Mouse (Mus musculus) fibroblast of lung, adult 2 months (primary cell): ENCODE results near the gene Svs2.
"Not testable (repeated sequence)": the region's sequence is repeated elsewhere in the genome, so short reads cannot be mapped to it uniquely, and the experiment has no call there.

Experiments used
- DNase-seq: peaks from one replicate; pipeline ENCODE4 v3.0.0-alpha.2; 2011; ENCODE audit warnings: low read depth

Svs2 gene

DNA sequence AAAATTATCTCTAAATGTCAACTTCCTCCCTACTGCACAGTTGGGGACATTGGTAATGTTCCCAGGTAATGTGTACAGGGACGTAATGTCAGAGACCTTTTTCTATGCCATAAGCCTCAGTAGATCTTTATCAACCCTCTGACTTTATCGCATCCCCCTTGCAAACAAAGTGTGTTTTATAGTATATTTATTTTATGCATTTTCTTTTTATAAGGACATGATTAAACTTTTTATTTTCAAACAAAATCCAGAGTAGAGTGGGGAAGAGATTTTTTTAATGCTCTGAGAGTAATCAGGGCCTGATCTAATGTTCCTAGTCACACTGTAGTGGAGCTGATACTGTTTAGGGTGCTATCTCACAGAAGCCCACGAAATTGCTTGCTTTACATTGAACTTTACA, at the start of gene Svs2:
TSS of gene Svs2 (minus strand) at position 101 of the 400 bp plus-strand sequence.
- DNase-seq, result no peak

GRCm38 (mm10) chr2:164278359-164278758, 40.1 kb upstream of the Svs2 start, which contains the start of gene Svs4:
TSS of gene Svs4 (minus strand) at chr2:164278459.
- DNase-seq, result no peak

GRCm38 (mm10) chr2:164256540-164256939, 18.3 kb upstream of the Svs2 start, which contains the start of gene Svs3b:
TSS of gene Svs3b (minus strand) at chr2:164256640.
- DNase-seq, result not testable (repeated sequence)

- DNase-seq, result no peak
Measured at GRCm38 (mm10) chr2:164232671-164233070, 5.6 kb downstream of the Svs2 start.

DNA sequence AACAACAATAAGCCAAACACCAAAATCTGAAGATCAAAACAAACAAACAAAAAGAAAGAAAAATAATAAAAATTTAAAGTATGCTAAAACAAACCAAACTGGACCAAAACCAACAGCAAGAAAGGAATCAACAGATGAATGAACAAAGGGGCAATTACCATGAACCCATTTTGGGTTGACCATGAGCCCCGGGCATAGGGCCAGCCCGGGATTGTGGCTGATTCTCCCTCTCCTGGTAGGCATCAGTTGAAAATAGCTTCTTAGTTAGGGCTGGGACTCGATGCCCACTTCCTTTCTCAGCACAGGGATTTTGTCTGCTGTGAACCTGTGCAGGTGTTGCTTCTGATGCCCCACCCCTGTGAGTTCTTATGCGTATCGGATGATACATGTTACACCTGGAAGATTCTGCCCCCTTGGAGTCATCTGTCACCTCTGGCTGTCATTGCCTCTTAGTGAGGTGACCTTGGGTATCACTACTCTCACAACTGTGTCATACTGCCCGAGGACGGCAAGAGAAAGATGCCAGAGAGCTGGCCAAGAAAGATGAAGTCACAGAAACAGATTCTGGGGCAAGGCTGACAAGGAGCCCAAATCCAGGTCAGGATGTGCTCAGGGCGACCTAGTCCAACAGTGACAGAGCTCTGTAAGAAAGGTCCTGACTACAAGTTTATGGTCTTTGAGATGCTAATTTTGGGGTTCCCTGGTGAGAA, 9.8 kb downstream of the Svs2 start:
- DNase-seq, result peak; percentile 39

DNA sequence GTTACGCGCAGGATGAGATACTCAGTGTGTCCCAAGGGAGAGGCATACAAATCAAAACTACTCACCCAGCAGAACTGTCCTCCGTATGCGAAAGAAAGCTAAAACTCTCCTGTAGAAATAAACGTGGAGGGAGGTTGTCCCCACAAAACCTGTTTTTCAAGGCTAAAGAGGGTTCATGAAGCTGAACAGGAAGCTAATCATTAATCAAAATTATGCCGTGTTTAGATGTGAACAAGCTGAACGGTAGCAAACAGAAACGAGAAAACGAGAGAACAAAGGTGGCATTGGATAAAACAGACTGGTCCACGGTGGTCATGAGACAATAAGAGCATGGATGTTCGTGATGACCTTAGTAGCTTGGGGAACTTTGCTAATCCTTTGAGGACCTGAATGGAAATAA, 16.7 kb downstream of the Svs2 start, which contains the start of gene Wfdc15b:
TSS of gene Wfdc15b (minus strand) at position 139 of the 400 bp plus-strand sequence.
- DNase-seq, result no peak

DNA sequence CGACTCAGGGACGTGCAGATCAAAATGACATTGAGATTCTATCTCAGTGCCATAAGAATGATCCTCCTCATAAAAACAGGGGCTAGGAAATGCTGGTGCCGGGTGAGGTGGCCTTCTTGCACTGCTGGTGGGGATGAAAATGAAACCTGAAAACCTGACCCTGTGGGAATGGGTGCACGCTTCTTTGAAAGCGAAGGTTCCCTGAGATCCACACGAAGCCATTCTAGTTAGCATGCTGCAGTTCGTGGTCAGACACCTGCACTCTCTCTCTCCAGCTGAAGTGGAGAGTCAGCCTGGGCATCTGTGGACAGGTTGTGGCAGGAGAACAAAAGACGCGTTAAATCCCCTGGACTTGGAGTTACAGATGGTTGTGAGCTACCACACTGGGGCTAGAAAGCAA, 19.0 kb downstream of the Svs2 start:
- DNase-seq, result no peak

GRCm38 (mm10) chr2:164212711-164213110, 25.6 kb downstream of the Svs2 start:
- no peak for DNase-seq

DNA sequence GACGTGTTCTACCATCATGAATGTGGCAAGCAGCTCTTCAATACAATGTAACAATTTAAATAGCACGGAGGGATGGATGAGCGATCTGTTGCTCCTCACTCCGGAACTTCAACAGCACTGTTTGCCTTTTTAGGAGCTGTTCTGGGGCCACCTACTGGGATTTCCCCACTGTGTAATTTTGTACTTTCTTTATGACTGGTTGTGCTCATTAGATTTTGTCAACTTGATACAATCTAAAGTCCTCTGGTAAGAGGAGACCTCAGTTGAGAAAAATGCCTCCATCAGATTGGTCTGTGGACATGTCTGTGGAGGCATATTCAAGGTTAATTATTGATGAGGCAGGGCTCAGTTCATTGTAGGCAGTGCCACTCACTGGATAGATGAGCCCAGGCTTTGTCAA, 27.4 kb downstream of the Svs2 start:
- no peak for DNase-seq

- peak; percentile 43 for DNase-seq
Measured at GRCm38 (mm10) chr2:164206676-164207075, 31.6 kb downstream of the Svs2 start.

DNA sequence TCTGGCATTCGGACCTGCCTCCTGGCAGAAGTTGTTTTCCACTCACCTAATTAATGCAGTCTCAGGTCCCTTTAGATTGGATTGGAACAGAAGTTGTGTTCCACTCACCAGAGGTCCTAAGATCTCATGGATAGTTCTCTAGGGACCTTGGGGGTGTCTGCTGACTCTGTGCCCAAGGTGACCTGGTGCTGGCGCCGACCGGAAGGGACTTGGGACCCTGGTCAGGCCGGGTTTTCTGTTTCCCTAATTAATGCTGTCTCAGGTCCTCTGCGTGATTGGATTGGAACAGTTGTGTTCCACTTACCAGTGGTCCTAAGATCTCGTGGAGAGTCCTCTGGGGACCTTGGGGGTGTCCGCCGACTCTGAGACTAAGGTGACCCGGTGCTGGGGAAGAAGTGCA, 32.3 kb downstream of the Svs2 start:
- DNase-seq, result not testable (repeated sequence)

- DNase-seq, result no peak
Measured at GRCm38 (mm10) chr2:164199626-164200327, 38.5 kb downstream of the Svs2 start, which contains the start of gene Wfdc15a. TSS of gene Wfdc15a (minus strand) at chr2:164200130.

GRCm38 (mm10) chr2:164196700-164196990, 41.6 kb downstream of the Svs2 start:
- DNase-seq, result no peak

- DNase-seq, result no peak
Measured at GRCm38 (mm10) chr2:164195971-164196699, 42.1 kb downstream of the Svs2 start.

DNA sequence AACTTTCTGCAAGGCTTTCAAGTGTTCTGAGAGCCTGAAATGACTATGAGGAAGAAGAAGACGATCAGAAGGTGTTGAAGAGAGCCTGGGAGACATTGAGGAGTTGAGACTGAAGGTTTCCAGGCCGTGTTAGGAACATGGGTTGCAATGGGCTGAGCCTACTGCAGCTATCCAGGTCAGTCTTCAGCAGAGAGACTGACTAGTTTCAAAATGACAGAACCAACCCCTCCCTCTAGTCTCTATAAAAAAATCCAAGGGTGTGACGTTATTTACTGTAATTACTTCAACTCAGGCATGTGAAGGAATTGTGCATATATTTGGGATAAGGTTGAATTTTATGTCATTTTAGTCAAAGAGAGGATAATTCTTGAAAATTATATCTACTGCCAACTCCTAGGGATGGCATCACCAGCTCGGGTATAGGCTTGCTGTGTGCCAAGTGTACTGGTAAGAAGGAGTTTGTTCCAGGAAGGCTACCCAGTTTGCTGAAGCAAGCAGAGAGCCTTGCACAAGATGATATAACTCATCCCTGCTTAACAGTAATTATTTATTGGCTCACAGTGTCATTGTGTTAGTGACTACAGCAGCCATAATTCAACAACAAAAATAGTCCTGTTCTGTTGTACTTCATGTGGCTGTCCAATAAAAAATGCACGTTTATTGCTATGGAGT, 43.2 kb downstream of the Svs2 start:
- DNase-seq, result no peak

- no peak for DNase-seq
Measured at GRCm38 (mm10) chr2:164192279-164192678, 46.0 kb downstream of the Svs2 start.

DNA sequence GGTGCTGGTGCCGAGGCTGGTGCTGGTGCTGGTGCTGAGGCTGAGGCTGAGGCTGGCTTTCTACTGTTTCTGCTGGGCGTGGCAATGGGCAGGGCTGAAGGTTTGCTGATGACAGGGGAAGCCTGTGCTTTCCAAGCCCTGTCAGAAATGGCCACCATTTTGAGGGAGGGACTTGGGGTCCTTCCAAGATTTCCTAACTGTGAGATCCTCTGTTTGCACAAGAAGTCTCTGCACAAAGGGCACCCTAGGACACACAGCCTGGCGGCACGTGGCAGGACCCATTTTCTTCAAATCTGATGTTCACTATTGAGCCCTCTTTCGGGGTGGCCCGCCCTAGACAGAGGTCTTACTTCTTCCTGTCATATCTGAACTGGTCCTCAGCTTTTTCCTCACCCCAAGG, 47.7 kb downstream of the Svs2 start, which contains the start of gene Wfdc12:
TSS of gene Wfdc12 (minus strand) at position 33 of the 400 bp plus-strand sequence.
- DNase-seq, result no peak

GRCm38 (mm10) chr2:164188722-164189121, 49.5 kb downstream of the Svs2 start:
- DNase-seq, result no peak
